Mouse (Mus musculus) monocyte, adult 5-6 weeks (primary cell): ENCODE results near the gene Mtmr2. TPM values are rescaled to one million over a fixed set of nuclear protein-coding genes. Genes with fewer than 3 reads are reported as not detected.

Experiments used
- ATAC-seq: fragments of 153-309, 156-312 bp; replicated peaks from 2 replicates; pipeline ENCODE4 v1.8.0; 2017; ENCODE audit warnings: mild to moderate bottlenecking; ENCODE audit not compliant: low TSS enrichment, insufficient number of reproducible peaks, severe bottlenecking, poor library complexity, low FRiP score
- total RNA-seq: library from RNA; stranded (forward); fragments of 200-1000, 200-491, 200-594 nt; gene quantifications from 3 replicates; pipeline ENCODE4 v1.2.3, GENCODE M21; 2017

The Mtmr2 gene
- total RNA-seq, 1 experiment from 2014 or later = 38.3 TPM

- ATAC-seq = no peak
Measured at GRCm38 (mm10) chr9:13794302-13794701, 46.1 kb downstream of the Mtmr2 start.

DNA sequence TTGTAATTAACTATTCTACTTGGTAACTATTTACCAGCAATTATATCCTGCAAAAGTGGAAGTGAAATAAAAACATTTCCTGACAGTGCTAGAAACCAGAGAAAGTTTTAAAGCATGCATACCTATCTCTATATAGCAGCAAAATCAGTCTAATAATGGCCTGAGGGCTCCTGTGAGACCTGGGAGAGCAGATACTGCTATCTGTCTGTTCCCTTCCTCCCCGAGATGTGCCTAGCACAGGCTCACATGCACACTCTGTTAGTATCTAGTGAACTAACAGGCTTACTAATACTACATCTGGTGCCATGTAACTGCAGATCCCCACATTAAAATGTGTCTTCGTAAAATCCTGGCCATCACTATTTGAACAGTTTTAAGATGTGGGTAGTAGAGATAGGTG is 46.5 kb downstream of the Mtmr2 start:
- ATAC-seq = no peak

DNA sequence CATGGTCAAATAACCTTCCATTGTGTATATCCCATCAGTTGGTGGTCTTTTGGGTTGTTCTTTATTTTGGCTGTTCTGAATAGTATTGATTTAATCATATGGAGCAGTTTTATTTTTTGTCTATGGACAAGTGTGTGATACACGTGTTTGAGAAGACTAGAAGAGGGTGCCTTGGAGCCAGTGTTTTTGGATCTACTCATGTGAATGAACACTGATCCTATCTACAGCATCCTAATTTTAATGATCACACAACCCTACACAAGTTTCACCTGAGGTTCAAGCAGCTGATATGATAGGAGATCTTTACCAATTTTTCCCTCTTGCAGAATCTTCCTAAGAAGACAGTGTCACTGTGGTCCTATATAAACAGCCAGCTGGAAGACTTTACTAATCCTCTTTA is 56.3 kb downstream of the Mtmr2 start:
- no peak for ATAC-seq

- ATAC-seq = no peak
Measured at GRCm38 (mm10) chr9:13806854-13807253, 58.6 kb downstream of the Mtmr2 start.

DNA sequence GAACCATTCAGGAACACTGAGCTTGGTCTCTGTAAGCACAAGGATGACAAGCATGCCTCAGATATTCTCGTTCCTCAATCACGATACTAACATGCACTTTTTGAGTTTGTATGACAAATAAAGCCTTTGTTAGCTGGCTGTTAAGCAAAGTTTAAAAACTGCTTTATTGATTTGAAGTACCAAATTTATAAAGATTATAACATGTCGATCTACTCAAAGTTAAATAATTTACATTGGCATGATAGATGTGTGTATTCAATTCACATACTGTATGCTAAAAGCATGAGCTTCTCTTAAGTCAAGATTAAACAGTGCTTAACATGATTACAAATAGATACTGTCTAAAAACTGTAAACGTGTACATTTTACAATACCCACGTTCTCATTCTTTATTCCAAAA is 59.4 kb downstream of the Mtmr2 start:
- ATAC-seq = no peak

- ATAC-seq = no peak
Measured at GRCm38 (mm10) chr9:13809937-13810336, 61.7 kb downstream of the Mtmr2 start.

- no peak for ATAC-seq
Measured at GRCm38 (mm10) chr9:13818369-13818768, 70.2 kb downstream of the Mtmr2 start.

DNA sequence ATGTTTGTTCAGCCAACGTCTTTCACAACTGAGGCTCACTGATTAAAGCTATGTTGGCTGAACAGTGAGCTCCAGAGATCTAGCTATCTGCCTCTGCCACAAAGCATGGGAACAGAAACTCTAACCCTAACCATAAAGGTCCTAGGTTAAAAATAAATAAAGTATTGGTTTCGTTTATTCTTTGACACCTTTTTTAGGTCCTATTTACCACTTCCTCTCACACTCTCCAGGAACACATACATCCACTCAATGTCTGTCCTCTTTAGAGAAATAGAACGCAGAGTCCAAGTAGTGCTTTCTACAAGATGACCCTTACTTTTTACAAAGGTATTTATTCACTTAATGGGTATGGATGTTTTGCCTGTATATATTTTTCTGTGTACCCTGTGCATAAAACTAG is 72.6 kb downstream of the Mtmr2 start:
- ATAC-seq = no peak

DNA sequence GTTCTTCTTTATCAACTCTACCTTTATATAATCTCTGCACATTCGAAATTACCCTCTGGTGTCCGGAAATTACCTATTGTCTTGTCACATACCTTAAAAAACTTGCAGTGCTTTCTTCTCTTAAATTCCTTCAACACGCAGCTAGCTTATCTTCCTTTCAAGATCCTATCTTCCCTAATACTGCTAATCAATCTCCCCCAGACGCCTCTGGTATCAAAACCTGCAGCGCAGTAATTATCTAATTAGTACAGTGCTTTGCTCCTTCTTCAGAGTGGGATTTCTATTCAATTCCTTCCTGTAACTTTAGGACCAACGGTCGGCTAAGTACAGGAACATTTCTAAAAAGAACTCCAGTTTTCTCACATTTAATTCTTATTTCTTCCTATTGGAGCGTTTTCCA is 77.7 kb downstream of the Mtmr2 start:
- ATAC-seq = no peak

GRCm38 (mm10) chr9:13826391-13826805 is 78.2 kb downstream of the Mtmr2 start:
- ATAC-seq = no peak

DNA sequence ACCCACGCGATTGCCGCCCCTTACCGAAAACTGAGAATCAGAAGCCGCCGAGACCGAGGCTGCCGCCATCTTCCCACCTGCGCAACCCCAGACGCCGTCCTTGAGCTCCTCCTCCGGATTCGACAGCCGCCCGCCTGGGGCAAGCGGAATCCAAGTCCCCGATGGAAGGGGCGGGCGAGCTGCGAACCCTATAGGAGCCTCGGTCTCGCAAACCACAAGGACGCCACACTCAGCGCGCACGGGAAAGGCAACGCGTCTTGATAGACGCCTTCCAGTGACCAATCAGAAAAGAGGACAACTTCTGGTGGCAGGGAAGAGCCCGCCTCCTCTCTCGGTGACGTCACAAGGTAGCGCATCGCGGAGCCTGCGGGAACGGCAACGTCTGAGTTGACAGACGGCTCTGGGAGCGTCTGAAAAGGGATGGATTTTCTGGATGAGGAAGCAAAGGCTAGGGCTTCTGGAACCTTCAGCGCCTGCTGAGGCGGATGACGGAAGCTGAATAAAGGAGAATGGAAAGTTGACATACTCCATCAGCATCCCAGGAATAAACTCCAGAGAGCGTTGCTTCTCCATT is 78.7 kb downstream of the Mtmr2 start, which contains the start of gene Cep57:
TSS of gene Cep57 (minus strand) at position 276 of the 574 bp plus-strand sequence.
- peak; percentile 85 for ATAC-seq

DNA sequence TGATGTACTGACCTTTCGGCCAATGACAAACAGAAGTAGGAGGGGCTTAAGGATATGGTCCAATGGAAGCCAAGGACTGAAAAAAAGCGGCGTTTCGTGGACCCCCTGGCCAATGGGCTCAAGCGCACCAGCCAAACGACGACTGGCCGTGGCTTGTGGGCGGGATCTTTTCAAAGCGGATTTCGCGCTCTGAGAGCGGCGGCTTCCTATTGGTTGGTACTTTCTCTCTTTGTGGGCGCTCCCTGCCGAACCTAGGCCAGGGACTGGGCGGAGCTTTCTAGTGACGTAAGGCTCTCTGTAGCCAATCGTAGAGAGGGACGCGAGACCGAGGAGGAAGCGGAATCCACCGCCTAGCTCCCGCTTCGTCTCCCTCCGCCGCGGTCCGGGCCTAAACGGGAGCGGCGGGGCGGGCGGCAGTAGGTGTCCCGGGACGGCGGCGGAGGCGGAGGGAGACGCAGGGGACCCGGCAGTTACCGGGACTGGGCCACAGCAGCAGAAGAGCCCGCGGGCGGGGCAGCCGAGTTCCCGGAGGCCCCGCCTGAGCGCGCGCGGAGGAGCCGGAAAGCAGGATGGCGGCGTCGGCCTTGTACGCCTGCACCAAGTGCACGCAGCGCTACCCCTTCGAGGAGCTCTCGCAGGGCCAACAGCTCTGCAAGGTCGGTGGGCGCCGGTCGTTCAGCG is 79.3 kb downstream of the Mtmr2 start, which contains the start of gene Fam76b:
TSS of gene Fam76b (plus strand) at position 311 of the 681 bp plus-strand sequence.
- ATAC-seq = peak; percentile 92

GRCm38 (mm10) chr9:13828087-13828441 is 79.9 kb downstream of the Mtmr2 start:
- ATAC-seq = no peak

GRCm38 (mm10) chr9:13835256-13835655 is 87.0 kb downstream of the Mtmr2 start:
- ATAC-seq = peak; percentile 87

DNA sequence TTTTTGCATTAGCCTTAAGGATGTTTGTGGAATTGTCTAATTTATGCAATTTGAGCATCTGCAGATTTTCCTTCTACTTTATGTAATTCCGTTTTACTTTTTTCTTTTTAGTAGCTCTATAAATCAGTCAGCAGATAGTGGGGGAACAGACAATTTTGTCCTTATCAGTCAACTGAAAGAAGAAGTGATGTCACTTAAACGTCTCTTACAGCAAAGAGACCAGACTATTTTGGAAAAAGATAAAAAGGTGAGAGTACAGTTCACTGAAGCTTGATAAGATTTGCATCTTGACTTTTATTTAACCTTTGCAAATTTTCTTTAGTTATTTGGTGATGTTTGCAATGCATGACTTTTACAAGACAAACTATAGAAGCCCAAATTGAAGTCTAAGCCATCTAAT is 88.5 kb downstream of the Mtmr2 start:
- no peak for ATAC-seq

GRCm38 (mm10) chr9:13847591-13847990 is 99.4 kb downstream of the Mtmr2 start:
- no peak for ATAC-seq

GRCm38 (mm10) chr9:13848481-13849480 is 100.6 kb downstream of the Mtmr2 start:
- ATAC-seq = no peak

DNA sequence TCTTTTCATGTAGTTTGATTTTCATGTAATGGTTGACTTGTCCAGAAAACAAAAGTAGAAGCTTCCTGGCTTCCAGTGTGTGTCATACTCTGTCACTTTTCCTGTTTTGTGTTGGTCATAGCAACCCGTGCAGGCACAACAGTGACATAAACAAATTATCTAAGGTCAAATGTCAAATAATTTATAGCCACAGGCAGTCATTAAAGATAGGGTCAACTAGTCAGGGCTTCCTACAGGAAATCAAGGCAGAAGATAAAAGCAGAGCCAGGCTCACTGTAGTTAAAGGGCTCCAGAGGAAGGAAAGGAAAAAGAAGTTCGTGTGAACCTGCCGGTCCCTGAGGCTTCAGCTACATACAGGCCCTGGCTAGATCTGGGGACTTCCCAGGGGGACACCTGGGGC is 105.7 kb downstream of the Mtmr2 start:
- ATAC-seq = no peak
